Mouse (Mus musculus) limb, embryonic 10.5 days (tissue): ENCODE results near the gene Cidec. TPM values are rescaled to one million over a fixed set of nuclear protein-coding genes. Genes with fewer than 3 reads are reported as not detected.

Experiments
- DNase-seq: peaks from one replicate; pipeline ENCODE4 v3.0.0-alpha.2; 2017; ENCODE audit warnings: low spot score
- H3K27ac ChIP-seq: fragments of 300-500 bp; sonication (generic); 2 replicates; pipeline ENCODE4 v1.5.1; 2016; ENCODE audit warnings: mild to moderate bottlenecking
- H3K27me3 ChIP-seq: fragments of 300-500 bp; sonication (generic); 2 replicates; pipeline ENCODE4 v1.6.1; 2016; ENCODE audit warnings: low read depth, mild to moderate bottlenecking; ENCODE audit not compliant: poor library complexity, severe bottlenecking
- H3K36me3 ChIP-seq: fragments of 300-500 bp; sonication (generic); 2 replicates; pipeline ENCODE4 v1.6.1; 2016; ENCODE audit warnings: mild to moderate bottlenecking, moderate library complexity
- H3K4me1 ChIP-seq: fragments of 300-500 bp; sonication (generic); 2 replicates; pipeline ENCODE4 v1.6.1; 2016
- H3K4me3 ChIP-seq: fragments of 300-500 bp; sonication (generic); 2 replicates; pipeline ENCODE4 v1.5.1; 2016; ENCODE audit warnings: mild to moderate bottlenecking, moderate library complexity
- H3K9me3 ChIP-seq: fragments of 300-500 bp; sonication (generic); replicated peaks from 2 replicates; pipeline ENCODE4 v1.6.1; 2016; ENCODE audit warnings: mild to moderate bottlenecking
- WGBS: fragments of 180-500 bp; shearing (Covaris S2); methylation state at CpG from one replicate; pipeline ENCODE4 v1.1.7; 2016; 5-methylcytosine and 5-hydroxymethylcytosine counted together
- polyA plus RNA-seq: library from polyadenylated mRNA; unstranded; fragments of >200 nt; fragmentation: Nextera tagmentation; extraction: Ambion mirVana; gene quantifications from 2 replicates; pipeline ENCODE4 v1.2.1, GENCODE M21; 2016

The Cidec gene
- not detected in 2 replicates for polyA plus RNA-seq

DNA sequence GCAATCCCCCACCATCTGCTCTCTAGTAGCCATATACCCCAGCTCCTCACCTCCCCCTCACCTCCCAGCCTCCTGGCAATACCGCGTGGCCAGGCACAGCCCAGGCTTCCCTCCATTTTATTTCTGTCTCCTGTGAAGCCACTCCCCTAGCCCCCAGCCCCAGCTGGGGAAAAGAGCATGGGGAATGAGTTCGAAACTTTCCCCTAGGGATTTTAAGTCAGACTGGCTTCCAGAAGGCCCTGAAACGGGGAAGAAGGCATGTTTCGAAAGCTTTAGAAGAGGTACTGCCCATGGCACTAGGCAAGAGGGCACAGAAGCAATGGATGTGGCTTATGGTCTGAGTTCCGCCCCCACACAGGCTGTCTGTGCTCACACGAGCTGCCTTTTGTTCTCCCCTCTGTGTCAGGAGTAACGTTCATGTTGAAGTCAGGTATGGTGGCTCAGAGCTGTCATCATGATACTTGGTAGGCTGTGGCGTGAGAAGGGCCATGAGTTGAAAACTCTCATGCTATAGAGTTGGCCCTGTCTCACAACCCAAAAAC, at the start of gene Cidec:
TSS of gene Cidec (minus strand) at position 97 of the 542 bp plus-strand sequence.
- Histone ChIP-seq H3K4me3 (no peak within 1 kb of the TSS), H3K9me3 (no peaks in the 10 kb centered on the region), H3K27me3 (no peaks in the 10 kb centered on the region), H3K36me3 (no peaks in the 10 kb centered on the region), H3K4me1 (0 out of 2 replicates have a peak, but pooled peaks cover 5% of the 10 kb centered on the region), H3K27ac (no peak within 1 kb of the TSS)
- 81% methylated on average over 9 of the region's 9 CpGs for WGBS
- DNase-seq, result no peak

DNA sequence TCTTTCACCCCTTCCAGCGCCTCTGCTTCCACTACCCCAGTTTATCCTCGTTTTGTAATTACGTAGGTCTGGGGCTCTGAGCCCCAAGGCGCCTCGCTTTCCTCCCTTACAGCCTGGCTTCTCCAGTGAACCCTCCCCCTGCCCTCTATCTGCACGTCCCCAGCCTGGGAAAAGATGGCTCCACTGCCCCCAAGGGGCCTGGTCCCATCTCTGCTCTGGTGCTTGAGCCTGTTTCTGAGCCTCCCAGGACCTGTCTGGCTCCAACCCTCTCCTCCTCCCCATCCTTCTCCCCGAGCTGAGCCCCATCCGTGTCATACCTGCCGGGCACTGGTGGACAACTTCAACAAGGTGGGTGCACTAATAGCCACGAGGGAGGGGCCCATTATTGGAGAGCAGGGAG, 48.2 kb upstream of the Cidec start:
- peak overlapping the region; percentile 81 for H3K27ac ChIP-seq
- H3K9me3 ChIP-seq, result no peaks in the 10 kb centered on the region
- H3K27me3 ChIP-seq, result peaks cover 46% of the 10 kb centered on the region
- peaks cover 41% of the 10 kb centered on the region for H3K4me1 ChIP-seq
- 11% methylated on average over 10 of the region's 10 CpGs for WGBS
- DNase-seq, result no peak
- 0 out of 2 replicates have a peak, but pooled peaks cover 3% of the 10 kb centered on the region for H3K36me3 ChIP-seq
- peak overlapping the region; percentile 59 for H3K4me3 ChIP-seq

DNA sequence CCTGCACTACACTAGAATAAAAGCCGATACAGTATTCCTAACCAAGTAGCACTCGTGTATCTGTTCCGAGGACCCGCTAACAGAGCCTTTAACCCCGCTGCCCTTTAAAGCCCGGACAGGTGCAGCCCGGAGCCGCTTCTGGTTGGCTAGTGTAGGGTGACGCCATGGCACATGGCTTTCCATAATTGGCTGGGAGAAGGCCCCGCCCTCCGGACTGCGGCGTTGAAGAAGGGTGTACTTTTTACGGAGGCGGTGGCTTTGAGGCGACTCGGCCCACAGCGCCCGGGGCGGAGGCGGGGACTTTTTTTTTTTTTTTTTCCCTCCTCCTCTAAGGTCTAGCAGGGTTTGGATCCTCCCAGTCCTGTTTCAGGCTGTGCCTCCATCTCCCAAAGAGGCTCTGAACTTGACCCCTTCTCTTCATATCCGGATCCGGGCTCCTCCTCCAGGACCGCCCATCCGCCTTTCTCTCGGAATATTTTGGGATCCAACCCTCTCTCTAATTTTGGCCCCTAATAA, 47.6 kb upstream of the Cidec start, which contains the start of gene Creld1:
TSS of gene Creld1 (plus strand) at position 198 of the 516 bp plus-strand sequence.
- Histone ChIP-seq H3K4me1 (peaks cover 38% of the 10 kb centered on the region), H3K27ac (peak within 1 kb of the TSS; percentile 81), H3K36me3 (no peaks in the 10 kb centered on the region), H3K27me3 (peaks cover 48% of the 10 kb centered on the region), H3K9me3 (no peaks in the 10 kb centered on the region), H3K4me3 (peak within 1 kb of the TSS; percentile 59)
- under 1% methylated on average over 26 of the region's 26 CpGs for WGBS
- peak; percentile 88 for DNase-seq

DNA sequence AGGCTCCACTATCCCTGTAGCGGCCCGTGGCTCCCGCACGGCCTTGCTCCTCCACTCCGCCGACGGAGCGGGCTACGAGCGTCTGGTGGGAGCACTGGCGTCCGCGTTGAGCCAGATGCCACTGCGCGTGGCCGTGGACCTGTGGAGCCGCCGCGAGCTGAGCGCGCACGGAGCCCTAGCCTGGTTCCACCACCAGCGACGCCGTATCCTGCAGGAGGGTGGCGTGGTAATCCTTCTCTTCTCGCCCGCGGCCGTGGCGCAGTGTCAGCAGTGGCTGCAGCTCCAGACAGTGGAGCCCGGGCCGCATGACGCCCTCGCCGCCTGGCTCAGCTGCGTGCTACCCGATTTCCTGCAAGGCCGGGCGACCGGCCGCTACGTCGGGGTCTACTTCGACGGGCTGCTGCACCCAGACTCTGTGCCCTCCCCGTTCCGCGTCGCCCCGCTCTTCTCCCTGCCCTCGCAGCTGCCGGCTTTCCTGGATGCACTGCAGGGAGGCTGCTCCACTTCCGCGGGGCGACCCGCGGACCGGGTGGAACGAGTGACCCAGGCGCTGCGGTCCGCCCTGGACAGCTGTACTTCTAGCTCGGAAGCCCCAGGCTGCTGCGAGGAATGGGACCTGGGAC, 47.0 kb upstream of the Cidec start:
- peaks cover 48% of the 10 kb centered on the region for H3K27me3 ChIP-seq
- no peak for DNase-seq

DNA sequence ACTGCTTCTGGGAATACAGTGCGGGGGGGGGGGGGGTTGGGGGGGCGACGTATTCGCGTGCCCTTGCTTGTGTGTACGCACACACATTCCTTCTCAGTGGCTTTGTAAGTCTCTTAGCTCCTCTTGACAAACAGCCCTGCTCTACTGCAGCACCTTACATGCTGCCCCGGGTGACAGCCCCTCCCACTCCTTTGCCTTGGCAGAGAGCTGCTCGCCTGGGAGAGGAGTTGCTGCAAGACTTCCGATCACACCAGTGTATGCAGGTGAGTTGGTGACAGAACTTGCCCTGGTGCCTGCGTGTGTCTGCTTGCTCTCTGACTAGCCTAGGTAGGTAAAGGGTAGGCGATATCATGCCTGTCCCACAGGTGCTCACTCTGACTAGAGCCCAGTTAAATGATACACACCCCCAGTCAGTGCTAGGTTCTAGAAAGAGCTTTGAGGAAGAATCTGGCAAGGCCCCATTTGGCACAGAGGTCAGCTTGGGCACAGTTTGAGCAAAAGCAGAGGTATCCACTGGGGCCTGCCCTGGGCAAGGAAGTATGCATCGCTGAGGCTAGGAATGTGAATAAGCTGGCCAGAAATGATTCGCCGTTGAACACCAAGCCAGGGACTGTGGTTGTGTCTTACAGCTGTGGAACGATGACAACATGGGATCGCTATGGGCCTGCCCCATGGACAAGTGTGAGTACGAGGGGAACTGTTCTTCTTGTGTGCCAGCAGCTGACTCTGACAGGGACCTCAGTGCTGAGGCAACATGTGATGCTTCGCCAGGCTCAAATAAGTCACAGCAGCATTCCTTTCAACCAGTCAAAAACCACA, 45.2 kb upstream of the Cidec start:
- DNase-seq, result no peak
- WGBS, result 63% methylated on average over 18 of the region's 18 CpGs

More for the DNA sequence above, 47.0 kb upstream of the Cidec start:
- Histone ChIP-seq H3K36me3 (no peaks in the 10 kb centered on the region), H3K4me1 (peaks cover 32% of the 10 kb centered on the region), H3K9me3 (no peaks in the 10 kb centered on the region), H3K27ac (peak overlapping the region; percentile 81), H3K4me3 (peak overlapping the region; percentile 59)
- WGBS, result 4% methylated on average over 65 of the region's 65 CpGs

DNA sequence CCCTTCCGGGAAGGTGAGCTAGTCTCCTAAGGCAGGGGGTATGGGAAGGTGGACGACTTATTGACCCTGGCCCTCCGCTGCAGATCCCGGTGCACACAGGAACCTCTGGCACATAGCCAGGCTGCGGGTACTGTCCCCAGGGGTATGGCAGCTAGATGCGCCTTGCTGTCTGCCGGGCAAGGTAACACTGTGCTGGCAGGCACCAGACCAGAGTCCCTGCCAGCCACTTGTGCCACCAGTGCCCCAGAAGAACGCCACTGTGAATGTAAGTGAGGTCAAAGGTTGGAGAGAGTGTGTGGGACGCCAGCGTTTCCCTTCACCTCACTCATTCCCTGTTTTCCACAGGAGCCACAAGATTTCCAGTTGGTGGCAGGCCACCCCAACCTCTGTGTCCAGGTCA, 43.3 kb upstream of the Cidec start:
- no peak for DNase-seq
- H3K27ac ChIP-seq, result no peak overlapping the region
- H3K27me3 ChIP-seq, result peaks cover 57% of the 10 kb centered on the region
- H3K4me1 ChIP-seq, result peaks cover 14% of the 10 kb centered on the region
- WGBS, result 85% methylated on average over 10 of the region's 10 CpGs
- H3K4me3 ChIP-seq, result no peak overlapping the region
- no peaks in the 10 kb centered on the region for H3K9me3 ChIP-seq
- no peaks in the 10 kb centered on the region for H3K36me3 ChIP-seq

More for the DNA sequence above, 45.2 kb upstream of the Cidec start:
- peaks cover 58% of the 10 kb centered on the region for H3K27me3 ChIP-seq
- peaks cover 21% of the 10 kb centered on the region for H3K4me1 ChIP-seq
- H3K27ac ChIP-seq, result no peak overlapping the region
- no peaks in the 10 kb centered on the region for H3K36me3 ChIP-seq
- H3K9me3 ChIP-seq, result no peaks in the 10 kb centered on the region
- H3K4me3 ChIP-seq, result no peak overlapping the region

DNA sequence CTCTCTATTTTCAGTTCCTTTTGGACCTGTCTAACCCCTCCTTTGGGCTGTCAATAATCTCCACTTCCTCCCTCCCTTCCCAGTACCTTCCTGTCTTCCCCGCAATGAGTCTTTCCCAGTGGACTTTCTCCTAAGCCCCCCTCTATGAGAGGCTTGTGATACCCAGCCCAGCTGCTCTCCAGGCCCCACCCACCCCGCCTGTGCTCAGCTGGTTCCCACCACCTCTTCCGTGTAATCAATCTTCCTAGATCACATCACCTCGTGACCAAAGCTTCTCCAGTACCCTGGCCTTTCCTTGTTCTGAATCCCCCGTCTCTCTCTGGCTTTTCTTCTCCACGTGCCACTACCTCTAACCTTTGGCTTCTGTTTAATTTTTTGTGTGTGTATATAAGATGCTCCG, 41.8 kb upstream of the Cidec start:
- peaks cover 6% of the 10 kb centered on the region for H3K4me1 ChIP-seq
- H3K4me3 ChIP-seq, result no peak overlapping the region
- H3K9me3 ChIP-seq, result no peaks in the 10 kb centered on the region
- H3K36me3 ChIP-seq, result no peaks in the 10 kb centered on the region
- no peak overlapping the region for H3K27ac ChIP-seq
- DNase-seq, result no peak
- WGBS, result 40% methylated on average over 7 of the region's 7 CpGs
- H3K27me3 ChIP-seq, result peaks cover 53% of the 10 kb centered on the region

DNA sequence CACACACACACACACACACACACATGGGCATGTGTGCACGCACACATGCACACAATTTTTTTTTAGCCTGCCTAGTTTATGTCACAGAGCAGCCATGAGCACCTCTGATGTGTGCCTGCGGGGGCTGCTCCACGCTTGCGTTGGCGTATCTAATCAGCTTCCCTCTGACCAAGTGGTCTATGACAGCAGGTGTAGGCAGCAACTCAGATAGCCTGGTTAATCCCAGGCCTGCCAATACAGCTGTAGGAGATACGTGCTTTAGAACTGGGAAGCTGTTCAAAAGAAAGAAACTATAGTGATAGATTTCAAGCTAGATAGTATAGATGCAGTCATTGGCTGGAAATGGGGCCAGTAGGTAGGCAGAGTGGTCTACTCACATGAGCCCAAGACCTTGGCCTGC, 38.2 kb upstream of the Cidec start:
- Histone ChIP-seq H3K36me3 (no peaks in the 10 kb centered on the region), H3K27me3 (peaks cover 53% of the 10 kb centered on the region), H3K27ac (no peak overlapping the region), H3K9me3 (no peaks in the 10 kb centered on the region), H3K4me1 (peaks cover 33% of the 10 kb centered on the region), H3K4me3 (no peak overlapping the region)
- DNase-seq, result no peak
- 87% methylated on average over 6 of the region's 6 CpGs for WGBS

DNA sequence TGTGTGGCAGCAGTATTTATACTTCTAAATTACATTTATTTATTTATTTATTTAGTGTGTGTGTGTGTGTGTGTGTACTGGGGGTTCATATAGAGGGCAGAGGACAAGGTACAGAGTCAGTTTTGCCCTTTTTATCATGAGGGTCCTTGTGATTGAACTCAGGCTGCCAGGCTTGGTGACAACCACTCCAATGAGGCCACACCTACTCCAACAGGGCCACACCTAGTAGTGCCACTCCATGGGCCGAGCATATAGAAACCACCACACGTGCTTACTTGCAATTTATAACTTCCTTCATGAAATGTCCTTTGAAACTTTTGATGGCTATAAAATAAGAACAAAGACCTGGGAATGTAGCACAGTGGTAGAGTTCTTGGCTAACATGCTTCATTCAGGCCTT, 37.7 kb upstream of the Cidec start:
- Histone ChIP-seq H3K27ac (no peak overlapping the region), H3K36me3 (no peaks in the 10 kb centered on the region), H3K4me3 (no peak overlapping the region), H3K9me3 (no peaks in the 10 kb centered on the region), H3K27me3 (peaks cover 55% of the 10 kb centered on the region), H3K4me1 (peaks cover 35% of the 10 kb centered on the region)
- 87% methylated on average over 2 of the region's 2 CpGs for WGBS
- no peak for DNase-seq

DNA sequence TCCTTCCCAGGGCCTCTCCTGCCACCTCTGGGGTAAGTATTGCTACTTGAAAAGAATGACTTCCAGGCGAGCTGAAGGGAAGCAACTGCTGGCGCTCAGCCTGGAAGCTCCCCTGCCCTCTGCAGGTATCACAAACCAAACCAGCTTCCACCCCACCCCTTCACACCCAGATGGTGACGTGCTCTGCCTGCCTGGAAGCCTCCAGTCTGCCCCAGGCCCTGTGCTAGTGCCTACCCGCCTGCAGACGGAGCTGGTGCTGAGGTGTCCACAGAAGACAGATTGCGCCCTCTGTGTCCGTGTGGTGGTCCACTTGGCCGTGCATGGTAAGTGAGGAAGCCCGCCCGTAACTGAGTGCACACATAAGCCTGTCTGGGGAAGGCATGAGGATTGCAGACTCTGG, 36.5 kb upstream of the Cidec start:
- DNase-seq, result no peak
- peaks cover 35% of the 10 kb centered on the region for H3K4me1 ChIP-seq
- WGBS, result 55% methylated on average over 10 of the region's 10 CpGs

DNA sequence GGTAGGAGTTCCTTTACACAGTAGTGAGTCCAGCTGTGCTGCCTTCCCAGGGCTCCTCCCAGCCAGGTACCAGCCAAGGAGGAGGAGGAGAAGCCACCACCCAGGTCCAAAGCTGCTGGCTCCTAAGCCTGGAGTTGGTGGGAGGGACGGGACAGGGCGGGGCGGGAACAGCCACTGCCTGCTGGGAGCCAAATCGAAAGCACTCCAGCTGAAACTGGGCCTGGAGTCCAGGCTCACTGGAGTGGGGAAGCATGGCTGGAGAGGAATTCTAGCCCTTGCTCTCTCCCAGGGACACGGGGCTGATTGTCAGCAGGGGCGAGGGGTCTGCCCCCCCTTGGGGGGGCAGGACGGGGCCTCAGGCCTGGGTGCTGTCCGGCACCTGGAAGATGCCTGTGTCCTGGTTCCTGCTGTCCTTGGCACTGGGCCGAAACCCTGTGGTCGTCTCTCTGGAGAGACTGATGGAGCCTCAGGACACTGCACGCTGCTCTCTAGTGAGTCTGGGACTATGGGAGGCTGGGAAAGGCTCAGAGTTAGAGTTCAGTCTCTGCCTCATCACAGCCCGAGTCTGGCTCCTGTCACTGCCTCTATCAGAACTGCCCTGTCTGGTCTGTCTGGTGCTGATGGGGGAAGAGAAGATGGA, 35.9 kb upstream of the Cidec start, which contains the start of gene Il17rc:
TSS of gene Il17rc (plus strand) at position 131 of the 640 bp plus-strand sequence.
- Histone ChIP-seq H3K4me3 (peak within 1 kb of the TSS; percentile 32), H3K27ac (peak within 1 kb of the TSS; percentile 68), H3K4me1 (peaks cover 35% of the 10 kb centered on the region), H3K36me3 (no peaks in the 10 kb centered on the region), H3K27me3 (peaks cover 51% of the 10 kb centered on the region), H3K9me3 (no peaks in the 10 kb centered on the region)
- peak; percentile 47 for DNase-seq
- WGBS, result 21% methylated on average over 12 of the region's 12 CpGs

More for the DNA sequence above, 36.5 kb upstream of the Cidec start:
- no peaks in the 10 kb centered on the region for H3K9me3 ChIP-seq
- peaks cover 51% of the 10 kb centered on the region for H3K27me3 ChIP-seq
- H3K36me3 ChIP-seq, result no peaks in the 10 kb centered on the region
- H3K27ac ChIP-seq, result no peak overlapping the region
- no peak overlapping the region for H3K4me3 ChIP-seq

DNA sequence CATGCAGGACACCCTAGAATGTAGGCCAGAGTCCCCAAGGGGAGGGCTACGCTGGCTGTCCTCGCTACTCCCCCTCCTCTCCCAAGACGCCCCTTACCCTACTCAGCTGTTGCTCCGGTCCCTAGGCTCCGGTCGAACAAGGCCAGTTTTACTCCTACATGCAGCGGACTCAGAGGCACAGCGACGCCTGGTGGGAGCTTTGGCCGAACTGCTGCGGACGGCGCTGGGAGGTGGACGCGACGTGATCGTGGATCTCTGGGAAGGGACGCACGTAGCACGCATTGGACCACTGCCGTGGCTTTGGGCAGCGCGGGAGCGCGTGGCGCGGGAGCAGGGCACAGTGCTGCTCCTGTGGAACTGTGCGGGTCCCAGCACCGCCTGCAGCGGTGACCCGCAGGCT, 33.9 kb upstream of the Cidec start:
- Histone ChIP-seq H3K27ac (peak overlapping the region; percentile 66), H3K4me1 (peaks cover 35% of the 10 kb centered on the region), H3K27me3 (peaks cover 45% of the 10 kb centered on the region), H3K9me3 (no peaks in the 10 kb centered on the region), H3K36me3 (no peaks in the 10 kb centered on the region), H3K4me3 (peak overlapping the region; percentile 52)
- DNase-seq, result peak; percentile 88
- whole genome bisulfite sequencing, result 3% methylated on average over 31 of the region's 31 CpGs
